Mouse (Mus musculus) gastrocnemius, postnatal 4 days (tissue): ENCODE measurements around the gene Kirrel3. TPM values are rescaled to one million over a fixed set of nuclear protein-coding genes. Genes with fewer than 3 reads are reported as not detected.

Experiments
- DNase-seq, 2 experiments: peaks; one replicate each; pipeline ENCODE4 v3.0.0; 2021 to 2022; ENCODE audit warnings: low spot score in 2 of 2, mixed read lengths in 2 of 2
- total RNA-seq, 2 experiments: library from RNA; stranded (reverse); gene quantifications; 2 replicates each; pipeline ENCODE4 v1.2.3; 2021

Gene Kirrel3
- total RNA-seq, 2 experiments from 2014 or later, result 2.0 to 2.7 TPM

DNA sequence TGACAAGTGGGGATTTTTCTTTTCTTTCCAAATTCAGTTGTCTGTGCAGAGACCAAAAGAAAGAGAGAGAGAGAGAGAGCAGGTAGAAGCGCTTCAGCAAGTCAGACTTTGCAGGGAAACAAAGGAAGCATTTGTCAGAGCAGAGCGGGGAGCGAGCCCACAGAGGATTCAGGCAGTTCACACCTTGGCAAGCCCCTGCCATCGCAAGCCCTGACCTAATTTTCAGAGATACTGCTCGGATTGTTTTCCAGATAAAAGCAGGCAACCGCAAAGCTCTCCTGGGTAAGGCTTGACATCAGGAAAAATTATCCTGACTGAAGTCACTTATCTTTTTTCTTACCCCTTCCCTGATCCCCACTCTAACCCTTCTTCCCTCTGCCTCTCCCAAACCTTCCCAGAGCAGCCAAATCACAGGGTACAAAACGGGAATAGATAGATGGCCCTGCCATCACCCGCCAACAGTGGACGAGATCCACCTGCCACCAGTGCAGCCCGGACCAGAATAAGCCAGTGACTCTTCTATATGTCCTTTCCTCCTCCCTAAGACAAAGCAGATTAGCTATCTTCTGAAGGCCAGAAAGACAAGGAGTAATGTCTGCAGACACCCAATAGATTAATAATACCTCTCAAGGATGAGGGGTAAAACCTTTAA, 332.8 kb downstream of the Kirrel3 start:
- no peak for DNase-seq

DNA sequence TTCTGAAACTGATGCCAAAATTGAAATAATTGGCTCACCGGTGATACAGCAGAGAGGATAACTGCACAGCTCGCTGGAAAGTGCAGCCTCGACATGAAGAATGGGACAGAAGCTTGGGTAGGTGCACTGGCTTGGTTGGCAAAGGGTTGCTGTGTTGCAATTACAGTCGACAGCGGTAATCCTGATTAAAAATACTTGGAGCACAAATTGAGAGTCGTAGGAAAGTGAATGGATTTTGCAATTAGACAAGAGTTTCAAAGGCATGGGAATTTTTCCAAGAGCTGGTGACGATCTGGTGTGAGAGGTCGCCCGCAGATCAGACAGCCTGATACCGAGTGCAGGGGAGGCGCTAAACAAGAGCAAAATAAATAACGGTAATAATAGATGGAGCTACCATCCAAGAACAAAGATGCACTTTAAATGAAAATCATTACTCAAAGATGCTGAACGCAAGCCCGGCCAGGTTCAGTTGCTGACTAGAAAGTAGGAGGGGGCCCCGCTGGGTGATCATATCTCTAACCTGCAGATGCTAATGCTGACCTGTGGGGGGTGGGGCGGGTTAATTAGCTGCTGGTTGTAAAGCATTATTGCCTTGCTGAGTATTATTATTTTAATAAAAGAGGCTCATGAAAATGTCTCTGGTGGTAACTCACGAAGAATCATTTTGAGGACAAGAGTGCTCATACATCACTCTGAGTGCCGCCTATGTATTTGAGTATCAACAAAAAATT, 338.8 kb downstream of the Kirrel3 start:
- DNase-seq, result no peak

DNA sequence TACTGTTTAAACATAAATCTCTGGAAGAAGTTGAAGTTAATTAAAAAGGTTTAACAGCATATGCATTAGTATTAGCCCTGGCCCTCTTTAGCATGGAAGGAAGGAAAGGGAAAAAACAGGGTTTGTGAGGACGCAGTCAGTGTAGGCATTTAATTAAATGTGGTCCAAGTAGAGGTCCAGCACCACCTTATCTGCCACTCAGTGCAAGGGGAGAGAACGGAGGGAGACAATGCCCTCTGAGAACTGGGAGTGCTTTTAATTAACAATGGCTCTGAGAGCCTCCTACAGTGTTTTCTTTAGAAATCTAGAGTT, 339.4 kb downstream of the Kirrel3 start:
- DNase-seq, result no peak

GRCm38 (mm10) chr9:34825402-34826008, 339.8 kb downstream of the Kirrel3 start:
- DNase-seq, result no peak

- DNase-seq, result no peak
Observed at GRCm38 (mm10) chr9:34830696-34831095, 345.0 kb downstream of the Kirrel3 start.

- DNase-seq, result no peak
Observed at GRCm38 (mm10) chr9:34836801-34837200, 351.1 kb downstream of the Kirrel3 start.

DNA sequence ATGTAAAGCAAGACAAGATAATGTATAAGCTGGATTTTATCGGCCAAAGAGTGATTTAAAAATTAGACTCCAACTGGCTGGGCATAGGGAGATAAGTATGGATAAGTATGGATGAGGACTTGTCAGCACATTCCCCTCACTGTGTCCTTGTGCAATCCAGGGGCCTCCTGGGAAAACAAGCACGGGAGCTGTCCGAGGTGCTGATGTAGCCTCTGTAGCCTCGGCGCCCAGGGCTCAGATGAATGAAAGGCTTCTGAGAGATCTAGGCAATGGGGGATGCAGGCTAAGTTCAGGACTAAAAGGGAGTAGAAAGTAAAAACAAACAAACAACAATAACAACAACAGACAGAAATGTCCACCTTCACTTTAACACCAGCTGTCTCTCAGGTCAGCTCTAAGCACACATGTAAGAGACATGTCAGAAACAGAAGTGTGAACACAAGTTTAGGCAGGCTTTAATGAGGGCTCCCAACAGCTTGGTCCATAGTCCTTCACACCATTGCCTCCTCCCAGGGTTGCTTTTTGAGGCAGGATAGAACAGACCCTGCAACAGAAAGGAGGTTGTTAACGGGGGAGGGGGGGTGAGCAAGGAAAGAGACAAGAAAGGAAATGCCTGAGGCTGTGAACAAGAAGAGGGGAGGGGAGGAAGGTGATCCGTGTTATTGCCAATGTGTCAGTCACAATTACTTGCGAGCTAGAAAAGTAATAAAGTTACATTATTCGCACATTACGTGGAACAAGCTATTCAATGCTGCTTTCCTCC, 352.2 kb downstream of the Kirrel3 start:
- peak in 1 of 2 experiments; percentile 48 for DNase-seq

DNA sequence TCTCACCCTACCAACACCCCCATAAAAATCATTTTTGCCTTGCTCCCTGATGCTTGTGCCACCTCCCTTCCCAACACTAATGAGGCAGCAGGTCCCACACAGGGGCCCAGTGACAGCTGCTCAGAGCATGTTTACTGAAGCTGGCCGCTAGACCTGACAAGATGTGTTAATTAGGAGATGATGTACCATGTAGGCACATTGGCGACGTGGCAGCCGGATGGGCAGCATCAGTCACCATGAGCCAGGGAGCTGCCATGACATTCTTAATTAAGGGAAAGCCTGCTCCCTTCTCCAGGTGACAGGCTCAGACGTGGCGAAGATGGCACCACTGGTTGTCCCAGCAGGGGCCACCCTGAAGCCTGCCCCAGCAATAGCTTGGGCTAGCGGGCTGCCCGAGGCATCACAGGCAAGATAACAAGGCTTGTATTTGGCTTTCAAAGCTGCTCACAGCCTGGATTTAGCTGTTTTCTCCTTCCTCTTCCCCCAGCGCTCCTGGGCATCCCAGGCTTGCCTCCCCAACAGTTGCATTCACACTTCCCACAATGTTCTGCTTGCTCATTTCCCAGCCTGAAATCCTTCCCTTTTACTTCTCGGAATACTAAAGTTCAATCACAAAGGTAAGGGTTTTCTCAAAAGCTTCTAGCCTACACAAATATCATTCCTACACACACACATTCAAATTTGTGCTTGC, 357.7 kb downstream of the Kirrel3 start:
- no peak for DNase-seq

DNA sequence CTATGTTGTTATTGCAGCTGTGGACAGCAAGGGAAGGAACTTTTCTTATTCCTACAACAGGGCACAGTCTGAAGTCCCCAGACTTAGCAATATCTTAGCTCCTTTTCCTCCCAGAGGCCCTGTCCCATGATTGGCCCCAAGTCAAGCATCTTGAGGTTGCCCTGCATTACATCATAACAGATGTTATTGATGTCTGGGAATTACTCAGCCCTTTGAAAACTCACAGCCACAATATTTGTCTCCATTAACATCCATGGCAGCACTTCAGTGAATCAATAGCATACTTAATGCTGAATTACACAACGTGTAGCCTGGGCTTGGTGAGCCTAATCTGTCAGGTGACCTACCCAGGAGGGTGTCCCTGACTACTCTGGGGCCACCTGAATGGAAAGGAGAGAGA, 360.7 kb downstream of the Kirrel3 start:
- no peak for DNase-seq

GRCm38 (mm10) chr9:34847664-34848063, 362.0 kb downstream of the Kirrel3 start:
- no peak for DNase-seq

DNA sequence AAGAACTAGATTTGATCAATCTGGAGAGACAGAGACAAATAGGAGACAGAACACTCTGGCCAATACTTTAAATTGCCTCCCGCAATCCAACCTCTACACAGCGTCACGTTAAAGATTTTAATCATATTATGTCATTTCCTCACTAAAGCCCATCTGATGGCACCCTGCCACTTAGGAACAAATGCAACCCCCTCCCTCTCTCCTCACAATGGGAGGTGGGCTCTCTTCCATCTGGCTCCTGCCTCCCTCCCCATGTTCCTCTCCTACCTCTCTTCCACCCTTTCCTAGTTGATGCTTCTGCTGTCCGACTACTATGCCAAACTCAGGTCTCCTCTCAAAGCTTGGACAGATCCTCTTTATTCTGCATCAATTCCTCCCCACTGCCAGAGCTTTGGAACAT, 365.4 kb downstream of the Kirrel3 start:
- no peak for DNase-seq

DNA sequence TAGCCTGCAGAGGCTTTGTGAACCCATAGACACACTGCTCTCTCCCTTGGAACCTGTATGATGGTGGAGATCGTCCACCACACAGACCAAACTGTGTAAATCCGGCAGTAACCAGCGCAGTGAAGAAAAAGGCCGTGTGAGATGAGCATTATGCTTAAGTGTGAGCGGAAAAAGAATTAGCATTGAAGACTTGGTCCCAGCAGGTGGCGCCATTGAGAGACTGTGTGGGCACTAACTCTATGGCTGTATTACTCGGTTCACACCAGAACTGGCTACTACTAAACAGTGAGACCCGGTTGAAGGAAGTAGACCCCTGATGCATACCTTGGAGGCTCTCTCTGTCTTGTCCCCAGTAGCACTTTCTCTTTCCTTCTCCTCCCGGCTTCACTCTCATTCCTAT, 371.9 kb downstream of the Kirrel3 start:
- no peak for DNase-seq

DNA sequence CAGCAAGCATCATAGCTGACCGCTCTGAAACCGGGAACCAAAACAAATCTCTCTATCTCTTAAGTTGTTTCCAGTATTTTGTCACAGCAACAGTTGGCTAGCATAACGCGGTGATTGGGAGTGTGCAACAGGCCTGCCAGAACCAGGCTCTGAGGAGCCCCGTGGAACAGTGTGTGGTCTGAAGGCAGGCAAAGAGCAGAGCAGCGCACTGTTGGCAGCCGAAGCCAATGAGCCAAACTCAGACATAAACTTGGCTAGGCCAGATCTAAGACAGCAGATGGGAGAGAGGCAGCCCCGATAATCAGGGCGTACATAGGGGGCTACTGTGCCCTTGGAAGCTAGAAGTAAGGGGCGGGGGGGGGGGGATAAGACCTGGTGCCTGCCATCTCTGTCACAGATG, 372.4 kb downstream of the Kirrel3 start:
- DNase-seq, result no peak

DNA sequence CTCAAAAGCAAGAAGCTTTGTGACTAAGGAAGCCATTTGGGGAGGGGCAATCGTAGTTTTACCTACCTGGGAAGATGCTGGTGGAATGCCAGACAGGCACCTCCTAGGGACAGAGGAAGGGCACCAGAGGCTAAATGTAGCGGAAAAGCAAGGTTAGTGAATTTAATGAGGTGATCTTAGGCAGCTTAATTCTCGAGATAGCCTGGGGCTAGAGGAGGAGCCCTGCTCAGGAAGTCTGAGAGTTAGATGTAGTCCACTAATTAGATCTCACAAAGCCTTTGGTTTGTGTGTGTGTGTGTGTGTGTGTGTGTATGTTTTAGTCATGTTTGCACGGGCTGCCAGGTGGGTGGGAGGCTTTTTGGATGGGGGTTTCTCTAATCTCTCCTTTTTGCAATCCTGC, 375.2 kb downstream of the Kirrel3 start:
- no peak for DNase-seq

DNA sequence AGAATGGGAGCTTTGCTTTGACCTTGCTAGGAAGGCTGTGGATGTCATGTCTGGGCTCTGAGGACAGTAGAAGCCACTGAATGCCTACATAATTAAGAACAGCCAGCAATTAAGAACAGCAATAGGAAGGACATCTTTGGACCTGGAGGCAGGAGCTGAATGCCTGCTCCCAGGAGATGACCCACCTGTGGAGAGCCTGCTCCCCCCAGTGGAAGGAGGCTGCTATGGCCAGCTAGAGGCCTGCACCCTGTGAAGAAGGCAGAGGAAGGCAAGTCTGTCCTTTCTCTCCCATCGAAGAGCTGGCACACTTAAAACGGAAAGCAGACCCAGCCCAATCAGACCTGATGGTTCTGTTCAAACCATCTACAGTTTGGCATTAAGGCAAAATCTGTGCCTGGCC, 376.1 kb downstream of the Kirrel3 start:
- peak in 1 of 2 experiments; percentile 24 for DNase-seq

DNA sequence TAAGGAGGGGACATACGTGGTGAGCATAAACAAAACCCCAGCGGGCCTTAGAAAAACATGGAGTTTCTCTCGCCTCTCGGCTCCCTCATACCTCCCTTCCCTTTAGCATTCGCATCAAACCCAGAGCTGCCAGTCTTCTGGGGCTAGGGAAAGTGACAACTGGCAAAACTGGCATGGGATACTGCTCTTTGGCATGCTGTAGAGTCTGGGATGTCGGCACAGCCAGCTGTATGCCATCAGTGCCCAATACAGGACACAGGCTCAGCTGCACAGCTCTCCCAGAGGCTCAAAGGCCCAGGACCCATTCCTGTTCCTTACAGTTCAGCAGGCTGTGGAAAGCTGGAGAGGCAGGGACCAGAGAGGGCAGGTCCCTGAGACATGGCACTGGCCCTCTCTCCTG, 379.9 kb downstream of the Kirrel3 start:
- no peak for DNase-seq

DNA sequence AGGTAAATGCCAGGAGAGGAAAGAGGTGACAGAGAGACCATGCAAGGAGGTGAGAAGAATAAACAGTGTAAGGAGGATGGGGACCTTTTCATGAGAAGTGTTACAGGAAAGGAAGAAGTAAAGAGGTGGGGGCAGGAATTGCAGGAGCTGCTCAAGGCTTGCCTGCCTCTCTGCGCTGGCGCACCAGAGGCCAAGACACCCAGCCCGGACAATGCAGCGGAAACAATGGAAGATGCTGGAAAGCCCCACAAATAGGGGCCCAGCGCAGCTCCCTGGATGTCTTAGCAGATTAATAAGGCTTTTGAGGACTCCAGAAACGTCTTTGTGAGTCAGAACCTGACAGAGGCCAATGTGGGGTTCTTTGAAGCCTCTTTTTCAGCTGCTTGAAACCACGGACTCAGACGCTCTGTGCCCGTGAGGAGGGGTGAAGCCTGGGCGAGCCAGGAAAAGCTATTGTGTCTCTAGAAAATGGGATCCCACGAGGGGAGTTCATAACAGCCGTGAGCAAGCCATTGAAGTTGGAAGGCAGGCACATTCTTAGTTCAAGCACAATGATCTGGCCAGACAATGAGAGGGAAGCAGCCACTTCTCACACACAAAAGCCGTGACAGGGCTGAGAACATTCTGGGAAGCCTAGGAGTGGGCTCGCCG, 385.7 kb downstream of the Kirrel3 start:
- DNase-seq, result no peak

DNA sequence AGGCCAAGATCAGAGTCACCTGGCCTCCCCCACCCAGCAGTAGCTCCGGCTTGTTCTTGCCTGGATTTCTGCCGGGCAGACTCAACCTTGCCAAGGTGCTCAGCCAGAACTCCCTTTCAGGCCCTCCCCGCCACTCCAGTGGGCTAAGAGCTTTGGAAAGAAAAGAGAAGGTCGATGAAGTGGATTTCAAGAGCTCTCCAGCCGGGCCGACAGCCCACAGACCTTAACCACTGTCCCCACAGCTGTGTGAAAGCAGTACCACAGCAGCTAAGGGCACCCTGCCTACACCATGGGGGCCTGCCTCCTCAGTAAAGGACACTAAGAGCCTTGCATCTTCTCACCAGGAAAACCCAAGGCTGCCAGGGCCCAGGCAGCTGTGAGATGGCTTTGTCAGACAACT, 389.5 kb downstream of the Kirrel3 start:
- DNase-seq, result no peak

- no peak for DNase-seq
Observed at GRCm38 (mm10) chr9:34877186-34877585, 391.5 kb downstream of the Kirrel3 start.

DNA sequence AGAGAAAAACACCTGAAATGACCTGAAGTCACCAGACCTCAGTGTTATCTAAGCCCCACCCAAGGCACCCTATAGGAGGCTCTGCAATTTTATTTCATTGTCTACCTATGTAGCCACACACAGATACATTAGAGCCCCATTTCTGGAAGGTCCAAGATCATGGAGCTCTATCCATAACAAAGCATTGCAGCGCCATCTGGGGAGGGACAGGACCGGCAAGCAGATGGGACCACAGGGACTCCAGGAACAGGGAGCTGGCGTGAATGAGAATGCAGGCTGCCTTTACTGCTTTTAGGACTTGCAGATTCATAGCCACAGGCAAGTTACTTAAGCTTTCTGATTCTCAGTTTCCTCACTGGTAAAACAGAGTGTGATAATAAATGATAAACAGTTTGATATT, 392.1 kb downstream of the Kirrel3 start:
- DNase-seq, result no peak

DNA sequence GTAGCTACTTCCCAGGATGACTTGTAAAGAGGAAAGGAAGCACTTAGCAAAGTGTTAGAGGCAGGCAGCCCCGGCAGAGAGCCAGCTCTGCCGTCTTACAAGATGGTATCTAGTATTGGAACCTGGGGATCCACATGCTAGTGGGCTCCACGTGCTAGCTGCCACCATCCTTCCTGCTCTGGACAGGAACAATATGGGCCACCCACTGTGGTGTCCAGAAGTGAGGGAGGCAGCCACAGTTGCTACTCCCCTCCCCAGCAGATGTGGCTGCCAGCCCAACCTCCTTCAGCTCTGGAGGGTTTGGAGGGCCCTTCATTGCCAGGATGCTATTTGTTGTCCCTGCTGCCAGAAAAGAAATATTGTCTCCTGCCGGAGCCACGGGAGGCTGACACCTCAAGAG, 396.1 kb downstream of the Kirrel3 start:
- no peak for DNase-seq
